Mouse (Mus musculus) midbrain, embryonic 14.5 days (tissue): Measurements from ENCODE around the gene Duoxa2. TPM values are rescaled to one million over a fixed set of nuclear protein-coding genes. Genes with fewer than 3 reads are reported as not detected.

Source experiments
- ATAC-seq: fragments of 200-750 bp; cut with Nextera tagmentation; 2 replicates; pipeline ENCODE4 v1.8.0; 2017; ENCODE audit warnings: moderate number of reproducible peaks, moderate library complexity; ENCODE audit not compliant: low FRiP score, low TSS enrichment
- DNase-seq: peaks from one replicate; pipeline ENCODE4 v3.0.0-alpha.2; 2015
- H3K27ac ChIP-seq: fragments of 300-500 bp; sonication (generic); replicated peaks from 2 replicates; pipeline ENCODE4 v1.5.1; 2014; ENCODE audit warnings: mild to moderate bottlenecking, low read depth, low read length, moderate library complexity
- H3K27me3 ChIP-seq: fragments of 300-500 bp; sonication (generic); 2 replicates; pipeline ENCODE4 v1.6.1; 2014; ENCODE audit warnings: low read length, control low read depth, mixed read lengths; ENCODE audit not compliant: control insufficient read depth, insufficient read depth
- H3K36me3 ChIP-seq: fragments of 300-500 bp; sonication (generic); 2 replicates; pipeline ENCODE4 v1.6.1; 2014; ENCODE audit warnings: low read length, control low read depth; ENCODE audit not compliant: control insufficient read depth, insufficient read depth
- H3K4me1 ChIP-seq: fragments of 300-500 bp; sonication (generic); 2 replicates; pipeline ENCODE4 v1.6.1; 2014; ENCODE audit warnings: mild to moderate bottlenecking, antibody characterized with exemption, low read length, control low read depth; ENCODE audit not compliant: control insufficient read depth, insufficient read depth
- H3K4me2 ChIP-seq: fragments of 300-500 bp; sonication (generic); 2 replicates; pipeline ENCODE4 v1.6.1; 2014; ENCODE audit warnings: mild to moderate bottlenecking, low read length, moderate library complexity
- H3K4me3 ChIP-seq: fragments of 300-500 bp; sonication (generic); replicated peaks from 2 replicates; pipeline ENCODE4 v1.5.1; 2014; ENCODE audit warnings: low read depth, low read length
- H3K9ac ChIP-seq: fragments of 300-500 bp; sonication (generic); replicated peaks from 2 replicates; pipeline ENCODE4 v1.6.1; 2014; ENCODE audit warnings: mild to moderate bottlenecking, low read length, moderate library complexity
- H3K9me3 ChIP-seq: fragments of 300-500 bp; sonication (generic); 2 replicates; pipeline ENCODE4 v1.6.1; 2016; ENCODE audit warnings: low read length, control low read depth, mixed read lengths; ENCODE audit not compliant: control insufficient read depth
- WGBS: fragments of 180-500 bp; shearing (Covaris S2); extraction: QIAGEN DNeasy Blood & Tissue Kit; methylation state at CpG from one replicate; pipeline ENCODE4 v1.1.7; 2014; 5-methylcytosine and 5-hydroxymethylcytosine counted together
- polyA plus RNA-seq: library from polyadenylated mRNA; unstranded; fragments of >200 nt; fragmentation: Nextera tagmentation; extraction: Ambion mirVana; gene quantifications from 2 replicates; pipeline ENCODE4 v1.2.1, GENCODE M21; 2014

Duoxa2 gene
- polyA plus RNA-seq, 1 experiment from 2014 or later, result not detected

- Histone ChIP-seq H3K27ac (no peak overlapping the region), H3K27me3 (peaks cover 59% of the 10 kb centered on the region), H3K4me1 (peaks cover 13% of the 10 kb centered on the region), H3K4me2 (no peak overlapping the region), H3K4me3 (no peak overlapping the region), H3K36me3 (no peaks in the 10 kb centered on the region), H3K9ac (no peak overlapping the region), H3K9me3 (no peaks in the 10 kb centered on the region)
- ATAC-seq (no peak), DNase-seq (no peak)
- WGBS, result 8% methylated on average over 7 of the region's 7 CpGs
These were observed 3.8 kb upstream of the Duoxa2 start for GRCm38 (mm10) chr2:122294916-122295315.

GRCm38 (mm10) chr2:122297271-122298095, 1.2 kb upstream of the Duoxa2 start:
- peak; percentile 57 for DNase-seq
- no peak overlapping the region for H3K9ac ChIP-seq
- ATAC-seq, result no peak

GRCm38 (mm10) chr2:122298096-122298499, 602 bp upstream of the Duoxa2 start, which contains the start of gene Duox2:
TSS of gene Duox2 (minus strand) at chr2:122298449.
- Histone ChIP-seq H3K36me3 (no peaks in the 10 kb centered on the region), H3K27me3 (peaks cover 85% of the 10 kb centered on the region), H3K27ac (no peak within 1 kb of the TSS), H3K4me3 (peak within 1 kb of the TSS; percentile 22), H3K4me1 (peaks cover 28% of the 10 kb centered on the region), H3K9me3 (no peaks in the 10 kb centered on the region), H3K9ac (no peak within 1 kb of the TSS), H3K4me2 (peak within 1 kb of the TSS; percentile 47)
- under 1% methylated on average over 13 of the region's 13 CpGs for WGBS
- ATAC-seq, result no peak
- no peak for DNase-seq

More at GRCm38 (mm10) chr2:122297271-122298095, 1.2 kb upstream of the Duoxa2 start:
- WGBS, result under 1% methylated on average over 35 of the region's 35 CpGs
- H3K4me1 ChIP-seq, result peaks cover 28% of the 10 kb centered on the region
- no peaks in the 10 kb centered on the region for H3K36me3 ChIP-seq
- peaks cover 85% of the 10 kb centered on the region for H3K27me3 ChIP-seq
- H3K9me3 ChIP-seq, result no peaks in the 10 kb centered on the region
- peak overlapping the region; percentile 33 for H3K4me2 ChIP-seq
- H3K27ac ChIP-seq, result no peak overlapping the region
- H3K4me3 ChIP-seq, result peak overlapping the region; percentile 11

GRCm38 (mm10) chr2:122299911-122300655, 1.4 kb downstream of the Duoxa2 start:
- H3K9ac ChIP-seq, result no peak overlapping the region
- 8% methylated on average over 14 of the region's 14 CpGs for WGBS
- peaks cover 28% of the 10 kb centered on the region for H3K4me1 ChIP-seq
- H3K27me3 ChIP-seq, result peaks cover 79% of the 10 kb centered on the region
- no peaks in the 10 kb centered on the region for H3K9me3 ChIP-seq
- no peaks in the 10 kb centered on the region for H3K36me3 ChIP-seq
- DNase-seq (no peak), ATAC-seq (no peak)
- H3K4me2 ChIP-seq, result no peak overlapping the region; the same call in 1 of the 2 replicates
- H3K4me3 ChIP-seq, result peak overlapping the region; percentile 8; the same call in 1 of the 2 replicates
- H3K27ac ChIP-seq, result no peak overlapping the region

- no peak for ATAC-seq
- H3K27ac ChIP-seq, result no peak overlapping the region
- peak overlapping the region; percentile 40 for H3K4me3 ChIP-seq
These were observed 1.9 kb downstream of the Duoxa2 start for GRCm38 (mm10) chr2:122300656-122301020.

GRCm38 (mm10) chr2:122301081-122301920, 2.6 kb downstream of the Duoxa2 start:
- Histone ChIP-seq H3K9me3 (no peaks in the 10 kb centered on the region), H3K36me3 (no peaks in the 10 kb centered on the region), H3K4me3 (peak overlapping the region; percentile 40), H3K27me3 (peaks cover 69% of the 10 kb centered on the region), H3K4me2 (peak overlapping the region; percentile 82), H3K4me1 (peaks cover 28% of the 10 kb centered on the region), H3K27ac (no peak overlapping the region), H3K9ac (peak overlapping the region; percentile 46)
- 1% methylated on average over 48 of the region's 48 CpGs for WGBS
- ATAC-seq, result peak; percentile 29; the same call in 1 of the 2 replicates
- peak; percentile 76 for DNase-seq

More at GRCm38 (mm10) chr2:122300656-122301020, 1.9 kb downstream of the Duoxa2 start:
- Histone ChIP-seq H3K27me3 (peaks cover 75% of the 10 kb centered on the region), H3K4me1 (peaks cover 28% of the 10 kb centered on the region), H3K4me2 (peak overlapping the region; percentile 82), H3K9ac (no peak overlapping the region), H3K9me3 (no peaks in the 10 kb centered on the region), H3K36me3 (no peaks in the 10 kb centered on the region)
- no peak for DNase-seq
- WGBS, result 5% methylated on average over 14 of the region's 14 CpGs

- DNase-seq (no peak), ATAC-seq (no peak)
- WGBS, result 5% methylated on average over 23 of the region's 23 CpGs
- Histone ChIP-seq H3K4me1 (peaks cover 28% of the 10 kb centered on the region), H3K9ac (peak overlapping the region; percentile 46), H3K9me3 (no peaks in the 10 kb centered on the region), H3K27me3 (peaks cover 65% of the 10 kb centered on the region), H3K4me2 (peak overlapping the region; percentile 82), H3K27ac (no peak overlapping the region), H3K36me3 (no peaks in the 10 kb centered on the region), H3K4me3 (peak overlapping the region; percentile 40)
These were observed 3.3 kb downstream of the Duoxa2 start for GRCm38 (mm10) chr2:122301921-122302573.
